Mouse (Mus musculus) embryonic facial prominence, embryonic 14.5 days (tissue): ENCODE measurements around the gene Prrx2. TPM values are rescaled to one million over a fixed set of nuclear protein-coding genes. Genes with fewer than 3 reads are reported as not detected.
A peak's percentile ranks its signal among the peaks of the same experiment; 100 is the strongest.

Source experiments
- ATAC-seq: fragments of 200-750 bp; cut with Nextera tagmentation; 2 replicates; pipeline ENCODE4 v1.8.0; 2017; ENCODE audit warnings: low read depth, moderate number of reproducible peaks, moderate TSS enrichment
- DNase-seq: peaks from one replicate; pipeline ENCODE4 v3.0.0-alpha.2; 2015; ENCODE audit warnings: low spot score
- H3K27ac ChIP-seq: fragments of 300-500 bp; sonication (generic); replicated peaks from 2 replicates; pipeline ENCODE4 v1.5.1; 2014; ENCODE audit warnings: low read depth, mild to moderate bottlenecking, low read length, moderate library complexity
- H3K27me3 ChIP-seq: fragments of 300-500 bp; sonication (generic); replicated peaks from 2 replicates; pipeline ENCODE4 v1.6.1; 2014; ENCODE audit warnings: low read length; ENCODE audit not compliant: control insufficient read depth, insufficient read depth
- H3K36me3 ChIP-seq: fragments of 300-500 bp; sonication (generic); 2 replicates; pipeline ENCODE4 v1.6.1; 2014; ENCODE audit warnings: low read length, mixed read lengths; ENCODE audit not compliant: control insufficient read depth, insufficient read depth
- H3K4me1 ChIP-seq: fragments of 300-500 bp; sonication (generic); 2 replicates; pipeline ENCODE4 v1.6.1; 2014; ENCODE audit warnings: antibody characterized with exemption, low read length; ENCODE audit not compliant: control insufficient read depth, insufficient read depth
- H3K4me2 ChIP-seq: fragments of 300-500 bp; sonication (generic); 2 replicates; pipeline ENCODE4 v1.6.1; 2014; ENCODE audit warnings: low read depth, mild to moderate bottlenecking, low read length, moderate library complexity, mixed read lengths
- H3K4me3 ChIP-seq: fragments of 300-500 bp; sonication (generic); 2 replicates; pipeline ENCODE4 v1.5.1; 2014; ENCODE audit warnings: low read depth, mild to moderate bottlenecking, low read length
- H3K9ac ChIP-seq: fragments of 300-500 bp; sonication (generic); 2 replicates; pipeline ENCODE4 v1.6.1; 2014; ENCODE audit warnings: low read depth, mild to moderate bottlenecking, low read length, moderate library complexity, mixed read lengths
- H3K9me3 ChIP-seq: fragments of 300-500 bp; sonication (generic); 2 replicates; pipeline ENCODE4 v1.6.1; 2016; ENCODE audit warnings: low read length; ENCODE audit not compliant: control insufficient read depth
- WGBS: fragments of 180-500 bp; shearing (Covaris S2); extraction: QIAGEN DNeasy Blood & Tissue Kit; methylation state at CpG from one replicate; pipeline ENCODE4 v1.1.7; 2014; 5-methylcytosine and 5-hydroxymethylcytosine counted together
- polyA plus RNA-seq: library from polyadenylated mRNA; unstranded; fragments of >200 nt; fragmentation: Nextera tagmentation; extraction: Ambion mirVana; gene quantifications from 2 replicates; pipeline ENCODE4 v1.2.1, GENCODE M21; 2014

Gene Prrx2
- polyA plus RNA-seq, 1 experiment from 2014 or later, result 63.8 TPM

- Histone ChIP-seq H3K9ac (no peak overlapping the region), H3K4me2 (peak overlapping the region; percentile 76), H3K27me3 (no peaks in the 10 kb centered on the region; the same call in none of the 2 replicates), H3K36me3 (no peaks in the 10 kb centered on the region), H3K4me3 (peak overlapping the region; percentile 78; the same call in 1 of the 2 replicates), H3K4me1 (peaks cover 47% of the 10 kb centered on the region), H3K27ac (peak overlapping the region; percentile 66), H3K9me3 (no peaks in the 10 kb centered on the region)
- no peak for ATAC-seq
- WGBS, result 28% methylated on average over 8 of the region's 8 CpGs
- peak; percentile 67 for DNase-seq
These were observed 13.4 kb downstream of the Prrx2 start for GRCm38 (mm10) chr2:30848184-30848583.

- Histone ChIP-seq H3K4me2 (peak overlapping the region; percentile 8; the same call in 1 of the 2 replicates), H3K27ac (no peak overlapping the region), H3K4me3 (no peak overlapping the region), H3K36me3 (no peaks in the 10 kb centered on the region), H3K4me1 (peaks cover 58% of the 10 kb centered on the region), H3K27me3 (no peaks in the 10 kb centered on the region), H3K9ac (no peak overlapping the region), H3K9me3 (no peaks in the 10 kb centered on the region)
- DNase-seq (no peak), ATAC-seq (no peak)
- 14% methylated on average over 6 of the region's 6 CpGs for WGBS
These were observed 15.8 kb downstream of the Prrx2 start for GRCm38 (mm10) chr2:30850581-30850980.

- 16% methylated on average over 20 of the region's 20 CpGs for WGBS
- DNase-seq, result peak; percentile 86
- ATAC-seq, result peak; percentile 58
- Histone ChIP-seq H3K27ac (peak overlapping the region; percentile 87), H3K4me2 (peak overlapping the region; percentile 30), H3K4me1 (peaks cover 62% of the 10 kb centered on the region), H3K9me3 (no peaks in the 10 kb centered on the region), H3K4me3 (no peak overlapping the region), H3K36me3 (no peaks in the 10 kb centered on the region), H3K27me3 (no peaks in the 10 kb centered on the region), H3K9ac (no peak overlapping the region)
These were observed 18.1 kb downstream of the Prrx2 start for GRCm38 (mm10) chr2:30852771-30853313.

- no peak overlapping the region for H3K27ac ChIP-seq
- DNase-seq (no peak), ATAC-seq (no peak)
These were observed 22.3 kb downstream of the Prrx2 start for GRCm38 (mm10) chr2:30857076-30857475.

GRCm38 (mm10) chr2:30859782-30860181 is 25.0 kb downstream of the Prrx2 start:
- Histone ChIP-seq H3K4me3 (no peak overlapping the region), H3K9ac (no peak overlapping the region), H3K27me3 (no peaks in the 10 kb centered on the region), H3K4me1 (peaks cover 45% of the 10 kb centered on the region), H3K36me3 (no peaks in the 10 kb centered on the region), H3K27ac (no peak overlapping the region), H3K9me3 (no peaks in the 10 kb centered on the region), H3K4me2 (no peak overlapping the region)
- ATAC-seq (no peak), DNase-seq (no peak)
- WGBS, result 72% methylated on average over 5 of the region's 5 CpGs

More at GRCm38 (mm10) chr2:30857076-30857475, 22.3 kb downstream of the Prrx2 start:
- Histone ChIP-seq H3K9me3 (no peaks in the 10 kb centered on the region), H3K4me2 (no peak overlapping the region), H3K36me3 (no peaks in the 10 kb centered on the region), H3K27me3 (no peaks in the 10 kb centered on the region), H3K9ac (no peak overlapping the region), H3K4me1 (peaks cover 54% of the 10 kb centered on the region), H3K4me3 (no peak overlapping the region)
- 73% methylated on average over 6 of the region's 6 CpGs for WGBS

GRCm38 (mm10) chr2:30862081-30862480 is 27.3 kb downstream of the Prrx2 start:
- Histone ChIP-seq H3K9ac (no peak overlapping the region), H3K9me3 (no peaks in the 10 kb centered on the region), H3K4me3 (no peak overlapping the region), H3K4me2 (no peak overlapping the region), H3K4me1 (peaks cover 49% of the 10 kb centered on the region), H3K27me3 (no peaks in the 10 kb centered on the region), H3K36me3 (no peaks in the 10 kb centered on the region), H3K27ac (no peak overlapping the region)
- 74% methylated on average over 4 of the region's 4 CpGs for WGBS
- no peak for ATAC-seq
- no peak for DNase-seq

- Histone ChIP-seq H3K4me2 (no peak overlapping the region), H3K9me3 (no peaks in the 10 kb centered on the region), H3K4me3 (no peak overlapping the region), H3K27ac (peak overlapping the region; percentile 78; the same call in 1 of the 2 replicates), H3K4me1 (peaks cover 35% of the 10 kb centered on the region), H3K27me3 (no peaks in the 10 kb centered on the region), H3K36me3 (no peaks in the 10 kb centered on the region), H3K9ac (no peak overlapping the region)
- DNase-seq (no peak), ATAC-seq (no peak)
- WGBS, result 54% methylated on average over 9 of the region's 9 CpGs
These were observed 28.8 kb downstream of the Prrx2 start for GRCm38 (mm10) chr2:30863574-30863973.

GRCm38 (mm10) chr2:30864968-30865381 is 30.2 kb downstream of the Prrx2 start:
- 2% methylated on average over 25 of the region's 35 CpGs for WGBS
- ATAC-seq, result peak; percentile 77
- Histone ChIP-seq H3K9ac (peak overlapping the region; percentile 59), H3K9me3 (no peaks in the 10 kb centered on the region), H3K27me3 (no peaks in the 10 kb centered on the region), H3K4me3 (peak overlapping the region; percentile 35), H3K36me3 (no peaks in the 10 kb centered on the region), H3K4me1 (peaks cover 24% of the 10 kb centered on the region), H3K27ac (peak overlapping the region; percentile 78), H3K4me2 (peak overlapping the region; percentile 63)
- DNase-seq, result peak; percentile 81

- no peaks in the 10 kb centered on the region for H3K9me3 ChIP-seq
- 0 out of 2 replicates have a peak overlapping the region, but pooled peaks have one; percentile 59 for H3K9ac ChIP-seq
- 44% methylated on average over 3 of the region's 3 CpGs for WGBS
- H3K4me2 ChIP-seq, result peak overlapping the region; percentile 63
- peak overlapping the region; percentile 35; the same call in 1 of the 2 replicates for H3K4me3 ChIP-seq
- no peaks in the 10 kb centered on the region for H3K36me3 ChIP-seq
- DNase-seq (no peak), ATAC-seq (no peak)
- H3K4me1 ChIP-seq, result peaks cover 28% of the 10 kb centered on the region
- H3K27ac ChIP-seq, result peak overlapping the region; percentile 78
- H3K27me3 ChIP-seq, result no peaks in the 10 kb centered on the region
These were observed 30.7 kb downstream of the Prrx2 start for GRCm38 (mm10) chr2:30865426-30865825.
